Mouse (Mus musculus) embryo, embryonic 10.5 days (tissue): ENCODE results near the gene Six5.
"Not testable (repeated sequence)": the region's sequence is repeated elsewhere in the genome, so short reads cannot be mapped to it uniquely, and the experiment has no call there.

Source experiments
- DNase-seq: peaks from one replicate; pipeline ENCODE4 v3.0.0-alpha.2; 2015; ENCODE audit warnings: low spot score

The Six5 gene

GRCm38 (mm10) chr7:19094471-19094825 lies at the start of gene Six5:
Six5 (plus strand) TSS chr7:19094594.
- DNase-seq, result no peak

- DNase-seq, result no peak
Observed at GRCm38 (mm10) chr7:19044616-19045015, 49.8 kb upstream of the Six5 start.

- DNase-seq, result no peak
Observed at GRCm38 (mm10) chr7:19046286-19047069, 47.9 kb upstream of the Six5 start.

DNA sequence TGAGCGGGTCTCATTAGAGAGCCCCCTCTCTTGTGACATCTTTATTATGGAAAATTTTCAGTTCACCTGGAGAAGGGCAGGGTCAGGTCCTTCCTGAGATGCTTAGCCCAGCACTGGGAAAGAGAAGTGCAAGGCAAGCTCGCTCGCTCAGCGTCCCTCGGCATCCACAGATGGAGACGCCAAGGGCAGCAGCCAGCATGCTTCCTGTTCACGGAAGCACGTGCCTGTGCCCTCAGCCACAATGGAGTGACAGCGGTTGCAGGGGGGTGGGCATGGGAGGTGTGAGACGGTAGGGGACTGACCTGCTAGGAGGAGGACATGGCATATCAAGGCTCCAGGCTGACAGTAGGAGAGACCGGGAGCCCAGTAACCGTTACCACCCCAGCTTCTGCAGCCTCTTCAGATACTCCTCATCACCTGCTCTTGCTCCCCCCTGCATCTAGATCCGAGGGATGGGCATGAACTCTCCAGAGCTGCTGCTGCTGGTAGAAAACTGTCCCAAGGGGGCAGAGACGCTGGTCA lies 46.3 kb upstream of the Six5 start:
- no peak for DNase-seq

- DNase-seq, result no peak
Observed at GRCm38 (mm10) chr7:19049252-19049651, 45.1 kb upstream of the Six5 start.

- DNase-seq, result no peak
Observed at GRCm38 (mm10) chr7:19050172-19050571, 44.2 kb upstream of the Six5 start.

DNA sequence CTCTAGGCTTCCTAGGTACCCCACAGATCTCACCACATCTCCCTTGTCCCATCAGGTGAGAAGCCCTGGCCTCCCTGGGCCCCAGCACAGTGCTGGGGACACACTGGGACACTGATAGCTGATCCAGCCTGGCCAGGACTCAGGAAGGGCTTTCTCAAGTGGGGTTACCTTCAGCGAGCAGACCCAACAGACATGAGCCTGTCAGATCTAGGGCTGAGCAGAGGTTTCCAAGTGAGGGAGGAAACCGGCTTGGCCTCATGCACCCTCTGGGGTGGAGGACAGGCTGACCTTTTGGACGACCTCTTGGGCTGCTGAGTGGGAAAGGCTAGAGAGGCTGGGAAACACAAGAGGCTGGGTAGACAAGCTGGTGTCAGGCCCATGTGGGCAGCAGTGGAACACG lies 43.2 kb upstream of the Six5 start:
- no peak for DNase-seq

- DNase-seq, result no peak
Observed at GRCm38 (mm10) chr7:19052345-19053135, 41.9 kb upstream of the Six5 start.

GRCm38 (mm10) chr7:19053136-19053532 lies 41.3 kb upstream of the Six5 start:
- no peak for DNase-seq

- DNase-seq, result peak; percentile 82
Observed at GRCm38 (mm10) chr7:19054047-19054776, 40.2 kb upstream of the Six5 start, which contains the start of gene Rsph6a. Rsph6a (plus strand) TSS chr7:19054690.

DNA sequence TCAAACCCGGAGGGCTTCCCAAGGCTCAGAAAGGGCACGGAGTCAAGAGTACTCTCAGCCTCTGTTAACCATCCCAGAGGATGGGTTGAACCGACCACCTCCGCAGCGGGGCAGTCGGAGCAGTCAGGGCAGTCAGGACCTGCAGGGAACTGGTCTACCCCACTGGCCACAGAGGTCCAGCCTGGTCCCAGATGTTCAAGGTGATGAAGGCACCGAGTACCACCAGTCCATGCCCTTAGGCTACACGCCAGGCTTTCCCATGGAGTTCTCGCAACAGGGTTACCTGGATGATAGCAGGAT lies 39.7 kb upstream of the Six5 start:
- no peak for DNase-seq

DNA sequence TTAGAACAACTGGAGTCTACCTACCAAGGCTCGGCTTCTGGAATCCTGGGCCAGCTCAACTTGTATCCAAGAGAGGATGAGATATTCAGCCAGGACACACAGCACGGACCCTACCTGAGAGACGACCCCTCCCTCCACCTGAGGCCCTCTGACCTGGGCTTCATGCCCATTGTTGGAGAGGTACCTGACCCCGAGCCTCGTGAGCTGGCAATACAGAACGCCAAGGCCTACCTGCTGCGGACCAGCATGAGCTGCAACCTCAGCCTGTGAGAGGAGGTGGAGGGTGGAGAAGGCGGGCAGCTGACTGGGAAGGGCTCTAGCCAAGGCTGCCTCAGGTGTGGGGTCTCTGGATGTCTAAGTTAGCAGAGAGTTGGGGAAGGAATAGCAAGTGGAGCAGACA lies 39.3 kb upstream of the Six5 start:
- DNase-seq, result no peak

DNA sequence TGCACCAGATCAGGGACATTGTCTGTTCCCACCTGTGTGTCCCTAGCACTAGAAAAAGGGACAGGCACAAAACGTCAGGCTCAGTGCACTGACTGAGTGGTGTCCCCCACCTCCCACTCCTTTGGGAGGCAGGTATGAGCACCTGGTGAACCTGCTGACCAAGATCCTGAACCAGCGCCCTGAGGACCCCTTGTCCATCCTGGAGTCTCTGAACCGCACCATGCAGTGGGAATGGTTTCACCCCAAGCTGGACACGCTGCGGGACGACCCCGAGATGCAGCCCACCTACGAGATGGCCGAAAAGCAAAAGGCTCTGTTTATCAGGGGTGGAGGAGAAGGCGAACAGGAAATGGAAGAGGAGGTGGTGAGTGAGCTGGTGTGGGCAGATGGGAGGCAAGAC lies 37.0 kb upstream of the Six5 start:
- DNase-seq, result no peak

- DNase-seq, result no peak
Observed at GRCm38 (mm10) chr7:19065896-19066295, 28.5 kb upstream of the Six5 start.

DNA sequence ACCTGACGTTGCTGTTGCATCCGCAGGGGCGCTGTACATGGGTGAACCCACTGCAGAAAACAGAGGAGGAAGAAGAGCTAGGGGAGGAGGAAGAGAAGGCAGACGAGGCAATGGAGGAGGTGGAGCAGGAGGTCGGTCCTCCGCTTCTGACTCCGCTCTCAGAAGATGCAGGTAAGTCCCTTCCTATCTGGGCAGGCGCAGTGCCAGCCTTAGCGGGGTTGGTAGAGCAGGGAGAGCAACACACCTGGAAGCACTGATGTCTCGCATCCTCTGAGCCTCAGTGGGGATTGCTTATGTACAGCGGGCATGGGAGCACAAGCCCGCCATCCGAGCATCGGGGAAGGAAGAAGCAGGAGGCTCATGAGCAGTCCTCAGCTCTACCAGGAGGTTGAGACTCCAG lies 27.3 kb upstream of the Six5 start:
- no peak for DNase-seq

- DNase-seq, result no peak
Observed at GRCm38 (mm10) chr7:19067935-19068334, 26.5 kb upstream of the Six5 start.

GRCm38 (mm10) chr7:19068707-19069106 lies 25.7 kb upstream of the Six5 start:
- DNase-seq, result peak; percentile 87

DNA sequence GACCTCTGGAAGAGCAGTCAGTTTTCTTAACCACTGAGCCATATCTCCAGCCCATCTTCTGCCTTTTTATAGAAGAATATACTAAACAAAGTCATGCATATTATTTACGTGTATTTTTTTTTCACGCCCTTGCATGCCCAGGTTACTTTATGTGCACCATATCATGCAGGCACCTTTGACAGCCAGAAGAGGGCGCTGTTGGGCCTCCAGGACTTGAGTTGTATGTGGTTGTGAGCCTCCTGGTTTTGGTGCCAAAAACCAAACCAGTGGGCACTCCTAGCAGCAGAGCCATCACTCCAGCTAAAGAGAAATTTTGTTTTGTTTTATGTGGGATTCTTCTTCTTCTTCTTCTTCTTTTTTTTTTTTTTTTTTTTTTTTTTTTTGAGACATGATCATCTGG lies 24.9 kb upstream of the Six5 start:
- DNase-seq, result peak; percentile 38

- not testable (repeated sequence) for DNase-seq
Observed at GRCm38 (mm10) chr7:19071024-19071423, 23.4 kb upstream of the Six5 start.

DNA sequence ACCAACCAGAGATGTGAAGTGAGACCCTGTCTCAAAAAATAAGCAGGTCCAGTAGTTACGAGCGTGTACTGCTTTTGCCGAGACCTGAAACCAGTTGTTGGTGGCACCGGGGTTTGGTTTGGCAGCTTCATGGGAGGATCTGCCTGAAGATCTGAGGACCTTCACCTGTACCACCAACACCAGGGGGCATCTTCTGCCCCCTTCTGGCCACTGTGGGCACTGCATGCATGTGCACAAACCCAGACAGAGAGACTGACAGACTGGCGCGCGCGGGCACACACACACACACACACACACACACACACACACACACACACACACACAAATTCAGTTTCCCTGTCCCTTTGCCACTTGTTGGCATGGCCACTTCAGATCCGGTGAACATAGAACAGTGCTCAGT lies 20.9 kb upstream of the Six5 start:
- no peak for DNase-seq

DNA sequence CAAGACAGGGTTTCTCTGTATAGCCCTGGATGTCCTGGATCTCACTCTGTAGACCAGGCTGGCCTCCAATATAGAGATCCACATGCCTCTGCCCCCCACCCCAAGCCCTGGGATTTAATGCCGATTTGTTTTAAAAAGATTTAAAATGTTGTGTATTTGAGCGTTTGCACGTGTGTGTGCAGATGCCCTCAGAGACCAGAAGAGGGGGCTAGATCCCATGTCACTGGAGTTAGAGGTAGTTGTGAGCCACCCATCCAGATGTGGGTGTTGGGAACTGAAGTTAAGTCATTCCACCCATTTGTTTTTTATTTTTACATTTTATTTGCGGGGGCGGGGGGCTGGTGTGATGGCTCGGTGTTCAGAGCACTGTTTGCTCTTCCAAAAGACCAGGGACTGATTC lies 19.9 kb upstream of the Six5 start:
- no peak for DNase-seq

GRCm38 (mm10) chr7:19075231-19075630 lies 19.2 kb upstream of the Six5 start:
- DNase-seq, result no peak
